In genomic region chr13:23584331-23584730, GRCm38 (mm10) we compare ENCODE assay signal across 8 mouse cellular contexts. TPM values are rescaled to one million over a fixed set of nuclear protein-coding genes. Genes with fewer than 3 reads are reported as not detected.
DNase-seq lines count a peak whose midpoint lies in the region; ATAC-seq lines count a peak whose summit lies in the region.

No protein-coding gene starts in this region.

- peak overlapping the region; percentile 60 for H3K4me2 ChIP-seq in kidney, embryonic 14.5 days (replicated peaks; ENCODE audit: low read depth, low read length)
- H3K4me2 ChIP-seq in hindbrain, embryonic 11.5 days (replicated peaks; ENCODE audit: low read depth, low read length), result peak overlapping the region; percentile 70
- peak overlapping the region; percentile 85 for H3K4me2 ChIP-seq in midbrain, embryonic 13.5 days (replicated peaks)

- peak overlapping the region; percentile 71 for H3K9ac ChIP-seq in kidney, embryonic 14.5 days (ENCODE audit: low read depth, low read length)
- H3K9ac ChIP-seq in hindbrain, embryonic 11.5 days (ENCODE audit: low read depth, low read length), result peak overlapping the region; percentile 84
- H3K9ac ChIP-seq in midbrain, embryonic 13.5 days (replicated peaks), result peak overlapping the region; percentile 75

- no peaks in the 10 kb centered on the region for H3K9me3 ChIP-seq in kidney, embryonic 14.5 days (ENCODE audit: control insufficient read depth, low read length)
- H3K9me3 ChIP-seq in hindbrain, embryonic 11.5 days (ENCODE audit: control insufficient read depth, low read length), result no peaks in the 10 kb centered on the region
- H3K9me3 ChIP-seq in midbrain, embryonic 13.5 days, result no peaks in the 10 kb centered on the region

- no peaks in the 10 kb centered on the region for H3K36me3 ChIP-seq in kidney, embryonic 14.5 days (ENCODE audit: control insufficient read depth, insufficient read depth, low read length)
- no peaks in the 10 kb centered on the region for H3K36me3 ChIP-seq in hindbrain, embryonic 11.5 days (ENCODE audit: control insufficient read depth, insufficient read depth, low read length)
- no peaks in the 10 kb centered on the region for H3K36me3 ChIP-seq in midbrain, embryonic 13.5 days

- no peak for DNase-seq in kidney, adult 18-20 months
- peak; percentile 45 for DNase-seq in adipocyte (ENCODE audit: low spot score)
- no peak for DNase-seq in hindbrain, embryonic 11.5 days (ENCODE audit: low spot score)
- no peak for DNase-seq in layer of hippocampus, postnatal 36 days
- no peak for DNase-seq in layer of hippocampus, adult 11-12 months (ENCODE audit: low spot score)

- peak overlapping the region; percentile 44 for H3K4me3 ChIP-seq in kidney, embryonic 14.5 days (ENCODE audit: low read length)
- H3K4me3 ChIP-seq in hindbrain, embryonic 11.5 days (ENCODE audit: low read depth, low read length), result peak overlapping the region; percentile 42; the same call in 1 of the 2 replicates
- peak overlapping the region; percentile 50 for H3K4me3 ChIP-seq in midbrain, embryonic 13.5 days (replicated peaks)

- ATAC-seq in kidney, embryonic 14.5 days (ENCODE audit: low FRiP score, low TSS enrichment), result no peak
- no peak for ATAC-seq in hindbrain, embryonic 11.5 days (ENCODE audit: low FRiP score)
- ATAC-seq in midbrain, embryonic 13.5 days, result no peak
- no peak for ATAC-seq in granulocyte monocyte progenitor cell, adult 5-6 weeks (replicated peaks; ENCODE audit: poor library complexity, severe bottlenecking)

- H3K27ac ChIP-seq in kidney, embryonic 14.5 days (ENCODE audit: low read depth, low read length), result peak overlapping the region; percentile 93
- H3K27ac ChIP-seq in hindbrain, embryonic 11.5 days (ENCODE audit: low read depth, low read length), result peak overlapping the region; percentile 96
- peak overlapping the region; percentile 95 for H3K27ac ChIP-seq in midbrain, embryonic 13.5 days

- H3K27me3 ChIP-seq in kidney, embryonic 14.5 days (ENCODE audit: control insufficient read depth, insufficient read depth, low read length), result no peaks in the 10 kb centered on the region
- H3K27me3 ChIP-seq in hindbrain, embryonic 11.5 days (ENCODE audit: control insufficient read depth, insufficient read depth, low read length), result no peaks in the 10 kb centered on the region
- H3K27me3 ChIP-seq in midbrain, embryonic 13.5 days, result no peaks in the 10 kb centered on the region

- peaks cover 17% of the 10 kb centered on the region for H3K4me1 ChIP-seq in kidney, embryonic 14.5 days (ENCODE audit: control insufficient read depth, insufficient read depth, low read length)
- H3K4me1 ChIP-seq in hindbrain, embryonic 11.5 days (replicated peaks; ENCODE audit: control insufficient read depth, insufficient read depth, low read length), result peaks cover 3% of the 10 kb centered on the region; the same call in 1 of the 2 replicates
- peaks cover 48% of the 10 kb centered on the region for H3K4me1 ChIP-seq in midbrain, embryonic 13.5 days (replicated peaks)

RNA-seq across cellular contexts. Expression of gene Hist1h4d, which starts 2.9 kb away (rescaled TPM):
- 113 and 136 TPM in 2 replicates for polyA plus RNA-seq in kidney, embryonic 14.5 days (2014; fragmentation: Nextera tagmentation; extraction: Ambion mirVana)
- polyA plus RNA-seq in hindbrain, embryonic 11.5 days (2014; fragmentation: Nextera tagmentation; extraction: Ambion mirVana), result 95.0 and 95.9 TPM in 2 replicates
- 74.3 and 84.0 TPM in 2 replicates for polyA plus RNA-seq in midbrain, embryonic 13.5 days (2015; fragmentation: Nextera tagmentation; extraction: Ambion mirVana)
- total RNA-seq in layer of hippocampus, postnatal 36 days (2021), result 100 to 1,000 TPM; 132 to 135 TPM
- 116 and 278 TPM in 2 replicates for total RNA-seq in granulocyte monocyte progenitor cell, adult 5-6 weeks (2014; fragmentation: Nextera tagmentation)
- 929 and 1,118 TPM in 2 replicates for total RNA-seq in granulocyte monocyte progenitor cell, adult 5-6 weeks (2017)

RNA-seq across cellular contexts. Expression of gene Hist1h3d, which starts 8.8 kb away (rescaled TPM):
- polyA plus RNA-seq in kidney, embryonic 14.5 days (2014; fragmentation: Nextera tagmentation; extraction: Ambion mirVana), result 12.0 and 14.7 TPM in 2 replicates
- polyA plus RNA-seq in hindbrain, embryonic 11.5 days (2014; fragmentation: Nextera tagmentation; extraction: Ambion mirVana), result 7.2 and 8.3 TPM in 2 replicates
- polyA plus RNA-seq in midbrain, embryonic 13.5 days (2015; fragmentation: Nextera tagmentation; extraction: Ambion mirVana), result 2.1 and 3.1 TPM in 2 replicates
- 10 to 100 TPM; 12.8 to 15.5 TPM for total RNA-seq in layer of hippocampus, postnatal 36 days (2021)
- total RNA-seq in granulocyte monocyte progenitor cell, adult 5-6 weeks (2014; fragmentation: Nextera tagmentation), result 52.8 and 62.0 TPM in 2 replicates
- 83.5 and 136 TPM in 2 replicates for total RNA-seq in granulocyte monocyte progenitor cell, adult 5-6 weeks (2017)

RNA-seq across cellular contexts. Expression of gene Hist1h2ad, which starts 10.2 kb away (rescaled TPM):
- polyA plus RNA-seq in kidney, embryonic 14.5 days (2014; fragmentation: Nextera tagmentation; extraction: Ambion mirVana), result 2.9 and 5.3 TPM in 2 replicates
- polyA plus RNA-seq in hindbrain, embryonic 11.5 days (2014; fragmentation: Nextera tagmentation; extraction: Ambion mirVana), result 1.0 and 2.9 TPM in 2 replicates
- polyA plus RNA-seq in midbrain, embryonic 13.5 days (2015; fragmentation: Nextera tagmentation; extraction: Ambion mirVana), result 0.93 and 1.7 TPM in 2 replicates
- total RNA-seq in layer of hippocampus, postnatal 36 days (2021), result 1 to 10 TPM; 5.2 to 9.9 TPM
- not detected in 2 replicates for total RNA-seq in granulocyte monocyte progenitor cell, adult 5-6 weeks (2014; fragmentation: Nextera tagmentation)
- total RNA-seq in granulocyte monocyte progenitor cell, adult 5-6 weeks (2017), result 685 and 1,721 TPM in 2 replicates

RNA-seq across cellular contexts. Expression of gene Hist1h2bf, which starts 10.3 kb away (rescaled TPM):
- 6.7 and 10.8 TPM in 2 replicates for polyA plus RNA-seq in kidney, embryonic 14.5 days (2014; fragmentation: Nextera tagmentation; extraction: Ambion mirVana)
- 1.5 and 3.7 TPM in 2 replicates for polyA plus RNA-seq in hindbrain, embryonic 11.5 days (2014; fragmentation: Nextera tagmentation; extraction: Ambion mirVana)
- 3.3 and 4.5 TPM in 2 replicates for polyA plus RNA-seq in midbrain, embryonic 13.5 days (2015; fragmentation: Nextera tagmentation; extraction: Ambion mirVana)
- 10 to 100 TPM; 30.2 to 30.9 TPM for total RNA-seq in layer of hippocampus, postnatal 36 days (2021)
- 148 and 188 TPM in 2 replicates for total RNA-seq in granulocyte monocyte progenitor cell, adult 5-6 weeks (2014; fragmentation: Nextera tagmentation)
- total RNA-seq in granulocyte monocyte progenitor cell, adult 5-6 weeks (2017), result 453 and 461 TPM in 2 replicates

RNA-seq across cellular contexts. Expression of gene Hist1h2bg, which starts 13.1 kb away (rescaled TPM):
- 7.9 and 12.9 TPM in 2 replicates for polyA plus RNA-seq in kidney, embryonic 14.5 days (2014; fragmentation: Nextera tagmentation; extraction: Ambion mirVana)
- polyA plus RNA-seq in hindbrain, embryonic 11.5 days (2014; fragmentation: Nextera tagmentation; extraction: Ambion mirVana), result 3.2 and 4.8 TPM in 2 replicates
- 4.1 and 7.5 TPM in 2 replicates for polyA plus RNA-seq in midbrain, embryonic 13.5 days (2015; fragmentation: Nextera tagmentation; extraction: Ambion mirVana)
- 10 to 100 TPM; 74.7 to 86.4 TPM for total RNA-seq in layer of hippocampus, postnatal 36 days (2021)
- total RNA-seq in granulocyte monocyte progenitor cell, adult 5-6 weeks (2014; fragmentation: Nextera tagmentation), result 160 and 268 TPM in 2 replicates
- 1,365 and 1,429 TPM in 2 replicates for total RNA-seq in granulocyte monocyte progenitor cell, adult 5-6 weeks (2017)
